Mouse (Mus musculus) hindbrain, embryonic 16.5 days (tissue): ENCODE data around the gene Lep. TPM values are rescaled to one million over a fixed set of nuclear protein-coding genes. Genes with fewer than 3 reads are reported as not detected.

ENCODE experiments used
- ATAC-seq: fragments of 200-750 bp; cut with Nextera tagmentation; 2 replicates; pipeline ENCODE4 v1.8.0; 2017; ENCODE audit warnings: moderate TSS enrichment, moderate library complexity
- H3K27ac ChIP-seq: fragments of 300-500 bp; sonication (generic); 2 replicates; pipeline ENCODE4 v1.5.1; 2014; ENCODE audit warnings: low read depth, mild to moderate bottlenecking, control low read depth, low read length, moderate library complexity
- H3K27me3 ChIP-seq: fragments of 300-500 bp; sonication (generic); replicated peaks from 2 replicates; pipeline ENCODE4 v1.6.1; 2014; ENCODE audit warnings: low read length; ENCODE audit not compliant: control insufficient read depth, insufficient read depth
- H3K36me3 ChIP-seq: fragments of 300-500 bp; sonication (generic); 2 replicates; pipeline ENCODE4 v1.6.1; 2014; ENCODE audit warnings: mild to moderate bottlenecking, low read length, moderate library complexity, mixed read lengths; ENCODE audit not compliant: control insufficient read depth, insufficient read depth
- H3K4me1 ChIP-seq: fragments of 300-500 bp; sonication (generic); 2 replicates; pipeline ENCODE4 v1.6.1; 2014; ENCODE audit warnings: low read depth, low read length; ENCODE audit not compliant: control insufficient read depth, insufficient read depth
- H3K4me2 ChIP-seq: fragments of 300-500 bp; sonication (generic); 2 replicates; pipeline ENCODE4 v1.6.1; 2014; ENCODE audit warnings: mild to moderate bottlenecking, low read length, control low read depth, moderate library complexity
- H3K4me3 ChIP-seq: fragments of 300-500 bp; sonication (generic); 2 replicates; pipeline ENCODE4 v1.5.1; 2014; ENCODE audit warnings: mild to moderate bottlenecking, low read length, control low read depth, moderate library complexity
- H3K9ac ChIP-seq: fragments of 300-500 bp; sonication (generic); 2 replicates; pipeline ENCODE4 v1.6.1; 2014; ENCODE audit warnings: low read depth, mild to moderate bottlenecking, control low read depth, low read length, moderate library complexity
- H3K9me3 ChIP-seq: fragments of 300-500 bp; sonication (generic); 2 replicates; pipeline ENCODE4 v1.6.1; 2014; ENCODE audit warnings: mild to moderate bottlenecking, low read length, moderate library complexity; ENCODE audit not compliant: control insufficient read depth
- WGBS: fragments of 180-500 bp; shearing (Covaris S2); extraction: QIAGEN DNeasy Blood & Tissue Kit; methylation state at CpG from one replicate; pipeline ENCODE4 v1.1.7; 2014; 5-methylcytosine and 5-hydroxymethylcytosine counted together
- polyA plus RNA-seq: library from polyadenylated mRNA; unstranded; fragments of >200 nt; fragmentation: Nextera tagmentation; extraction: Ambion mirVana; gene quantifications from 2 replicates; pipeline ENCODE4 v1.2.1, GENCODE M21; 2015

The Lep gene
- polyA plus RNA-seq = not detected in 2 replicates

- H3K4me3 ChIP-seq = no peak within 1 kb of the TSS
- H3K27me3 ChIP-seq = no peaks in the 10 kb centered on the region
- H3K9ac ChIP-seq = no peak within 1 kb of the TSS
- H3K27ac ChIP-seq = no peak within 1 kb of the TSS
- H3K4me1 ChIP-seq = no peaks in the 10 kb centered on the region
- 78% methylated on average over 28 of the region's 28 CpGs for WGBS
- no peak for ATAC-seq
- H3K9me3 ChIP-seq = no peaks in the 10 kb centered on the region
- H3K4me2 ChIP-seq = no peak within 1 kb of the TSS
- no peaks in the 10 kb centered on the region for H3K36me3 ChIP-seq
These were observed at the start of gene Lep for GRCm38 (mm10) chr6:29059846-29060685. TSS of gene Lep (plus strand) at chr6:29060220.

GRCm38 (mm10) chr6:29011651-29012050, 48.4 kb upstream of the Lep start:
- Histone ChIP-seq H3K27me3 (no peaks in the 10 kb centered on the region), H3K9me3 (no peaks in the 10 kb centered on the region), H3K4me1 (peaks cover 2% of the 10 kb centered on the region; the same call in 1 of the 2 replicates), H3K4me3 (no peak overlapping the region), H3K4me2 (no peak overlapping the region), H3K36me3 (no peaks in the 10 kb centered on the region), H3K9ac (no peak overlapping the region), H3K27ac (no peak overlapping the region)
- 90% methylated on average over 5 of the region's 5 CpGs for WGBS
- ATAC-seq = no peak

GRCm38 (mm10) chr6:29013216-29013615, 46.8 kb upstream of the Lep start:
- Histone ChIP-seq H3K4me1 (peaks cover 11% of the 10 kb centered on the region), H3K4me3 (no peak overlapping the region), H3K27ac (no peak overlapping the region), H3K4me2 (no peak overlapping the region), H3K27me3 (no peaks in the 10 kb centered on the region; the same call in 1 of the 2 replicates), H3K9me3 (no peaks in the 10 kb centered on the region), H3K36me3 (no peaks in the 10 kb centered on the region), H3K9ac (no peak overlapping the region)
- no peak for ATAC-seq
- 95% methylated on average over 6 of the region's 6 CpGs for WGBS

- H3K4me3 ChIP-seq = peak overlapping the region; percentile 31
- 3% methylated on average over 16 of the region's 16 CpGs for WGBS
- H3K36me3 ChIP-seq = no peaks in the 10 kb centered on the region
- no peaks in the 10 kb centered on the region for H3K9me3 ChIP-seq
- peak overlapping the region; percentile 66 for H3K4me2 ChIP-seq
- peak; percentile 41 for ATAC-seq
- H3K4me1 ChIP-seq = peaks cover 11% of the 10 kb centered on the region
- H3K9ac ChIP-seq = peak overlapping the region; percentile 30
- H3K27me3 ChIP-seq = no peaks in the 10 kb centered on the region; the same call in 1 of the 2 replicates
- no peak overlapping the region for H3K27ac ChIP-seq
These were observed 43.1 kb upstream of the Lep start for GRCm38 (mm10) chr6:29016891-29017412.

- Histone ChIP-seq H3K27ac (no peak overlapping the region), H3K36me3 (no peaks in the 10 kb centered on the region), H3K4me1 (peaks cover 13% of the 10 kb centered on the region), H3K4me3 (no peak overlapping the region), H3K4me2 (no peak overlapping the region), H3K9ac (no peak overlapping the region), H3K27me3 (no peaks in the 10 kb centered on the region; the same call in 1 of the 2 replicates), H3K9me3 (no peaks in the 10 kb centered on the region)
- WGBS = 74% methylated on average over 18 of the region's 18 CpGs
- ATAC-seq = no peak
These were observed 40.0 kb upstream of the Lep start for GRCm38 (mm10) chr6:29019756-29020720.

GRCm38 (mm10) chr6:29020937-29021336, 39.1 kb upstream of the Lep start:
- ATAC-seq = no peak
- no peak overlapping the region for H3K9ac ChIP-seq

GRCm38 (mm10) chr6:29021501-29021900, 38.5 kb upstream of the Lep start:
- H3K4me3 ChIP-seq = no peak overlapping the region
- H3K4me1 ChIP-seq = peaks cover 13% of the 10 kb centered on the region
- H3K27me3 ChIP-seq = peaks cover 4% of the 10 kb centered on the region; the same call in 1 of the 2 replicates
- no peak overlapping the region for H3K27ac ChIP-seq
- no peak for ATAC-seq
- H3K9me3 ChIP-seq = no peaks in the 10 kb centered on the region
- 53% methylated on average over 6 of the region's 6 CpGs for WGBS
- H3K36me3 ChIP-seq = no peaks in the 10 kb centered on the region
- no peak overlapping the region for H3K4me2 ChIP-seq
- no peak overlapping the region for H3K9ac ChIP-seq

More at GRCm38 (mm10) chr6:29020937-29021336, 39.1 kb upstream of the Lep start:
- no peaks in the 10 kb centered on the region for H3K9me3 ChIP-seq
- no peak overlapping the region for H3K4me3 ChIP-seq
- peaks cover 4% of the 10 kb centered on the region; the same call in 1 of the 2 replicates for H3K27me3 ChIP-seq
- no peaks in the 10 kb centered on the region for H3K36me3 ChIP-seq
- no peak overlapping the region for H3K4me2 ChIP-seq
- H3K4me1 ChIP-seq = peaks cover 13% of the 10 kb centered on the region
- WGBS = 74% methylated on average over 5 of the region's 5 CpGs
- no peak overlapping the region for H3K27ac ChIP-seq

- WGBS = 79% methylated on average over 4 of the region's 5 CpGs
- no peak overlapping the region for H3K9ac ChIP-seq
- H3K4me1 ChIP-seq = peaks cover 6% of the 10 kb centered on the region
- peaks cover 4% of the 10 kb centered on the region; the same call in 1 of the 2 replicates for H3K27me3 ChIP-seq
- no peak overlapping the region for H3K4me3 ChIP-seq
- no peak for ATAC-seq
- no peak overlapping the region for H3K27ac ChIP-seq
- H3K9me3 ChIP-seq = no peaks in the 10 kb centered on the region
- no peak overlapping the region for H3K4me2 ChIP-seq
- H3K36me3 ChIP-seq = no peaks in the 10 kb centered on the region
These were observed 37.9 kb upstream of the Lep start for GRCm38 (mm10) chr6:29022115-29022514.
